Mouse (Mus musculus) T-helper 17 cell (primary cell): ENCODE measurements around the gene Zcchc3.

ENCODE experiments used
- in situ Hi-C, 2 experiments: fragments of 300-600 bp; cut with MboI, MseI; formaldehyde crosslinking; loops; 1 replicate in 1 of 2; 2 replicates in 1 of 2; pipeline ENCODE4 v1.15.1; 2025; ENCODE audit warnings: high pct_unique_total_duplicates in 2 of 2

Zcchc3 gene

DNA sequence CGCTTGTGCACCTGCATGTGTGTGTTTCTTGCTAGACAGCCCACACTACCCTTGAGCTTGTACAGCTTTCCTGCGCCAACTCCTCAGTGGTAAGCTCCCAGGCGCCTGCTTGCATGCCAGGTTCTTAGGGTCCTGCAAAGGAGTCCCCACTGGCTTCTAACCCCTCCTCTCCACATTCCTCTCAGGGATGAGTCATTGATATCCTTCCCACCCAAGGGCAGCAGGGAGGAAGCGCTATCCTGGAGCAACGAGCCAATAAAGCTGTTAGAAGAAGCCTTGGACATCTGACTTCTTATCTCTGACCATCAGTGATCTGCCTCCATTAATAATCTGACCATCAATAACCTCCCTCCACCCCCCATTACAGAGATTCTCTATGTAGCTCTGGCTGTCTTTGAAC is 46.9 kb downstream of the Zcchc3 start:
- in situ Hi-C loops: loop anchor here (10.0 kb wide), 4 partner anchors 253 to 493 kb away; partner anchors contain the start of gene Srxn1 (in 1 of the 2)

DNA sequence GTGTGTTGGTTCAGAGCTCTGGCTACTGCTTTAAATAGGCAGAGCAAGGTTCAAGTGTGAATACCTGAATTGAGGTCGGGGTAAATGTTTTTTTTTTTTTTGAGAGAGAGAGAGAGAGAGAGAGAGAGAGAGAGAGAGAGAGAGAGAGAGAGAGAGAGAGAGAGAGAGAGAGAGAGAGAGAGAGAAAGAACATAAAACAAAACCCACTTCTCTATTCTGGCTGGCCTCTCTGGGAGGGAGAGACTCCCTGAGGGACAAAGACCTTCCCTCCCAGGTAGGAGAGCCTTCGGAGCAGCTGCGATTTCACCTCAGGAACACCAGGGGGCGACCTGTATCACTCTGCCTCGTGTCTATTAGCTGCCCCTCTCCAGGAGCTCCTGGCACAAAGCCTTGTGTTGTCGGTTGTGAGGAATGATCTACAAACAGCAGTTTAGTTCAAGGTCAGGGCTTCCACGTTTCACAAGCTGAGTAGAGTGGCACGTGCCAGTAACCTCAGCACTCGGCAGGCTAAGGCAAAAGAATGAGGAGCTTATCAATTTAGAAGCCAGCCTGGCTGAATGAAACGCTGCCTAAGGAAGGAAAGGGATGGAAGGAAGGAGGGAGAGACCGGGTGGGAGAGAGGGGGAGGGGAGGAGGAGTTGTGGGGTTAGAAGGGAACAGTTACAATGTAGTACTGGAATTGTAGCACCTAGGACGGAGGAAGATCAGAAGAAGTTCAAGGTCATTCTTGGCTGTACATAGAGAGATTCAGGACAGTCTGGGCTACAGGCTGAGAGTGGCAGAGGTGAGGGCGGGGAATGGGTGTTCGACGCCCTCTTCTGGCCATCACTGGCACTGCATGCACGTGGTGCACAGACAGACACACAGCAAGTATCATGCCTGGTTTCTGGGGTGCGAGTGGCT is 51.3 kb downstream of the Zcchc3 start:
- in situ Hi-C loops: loop anchor here (10.0 kb wide), 4 partner anchors 249 to 489 kb away; partner anchors contain the start of gene Srxn1 (in 1 of the 2)
